Mouse (Mus musculus): ENCODE results near the gene Pdcd2.
"Not testable (repeated sequence)": the region's sequence is repeated elsewhere in the genome, so short reads cannot be mapped to it uniquely, and the experiment has no call there.

Pdcd2 gene

GRCm38 (mm10) chr17:15526986-15527810, at the start of gene Pdcd2:
TSS of gene Pdcd2 (minus strand) at chr17:15527301.
- peak; percentile 97 for ATAC-seq (ENCODE audit: low TSS enrichment)

- no peak for ATAC-seq (ENCODE audit: low TSS enrichment)
These were observed 48.0 kb upstream of the Pdcd2 start for GRCm38 (mm10) chr17:15575056-15575455.

- ATAC-seq (ENCODE audit: low TSS enrichment) = no peak
These were observed 39.8 kb upstream of the Pdcd2 start for GRCm38 (mm10) chr17:15566908-15567307.

GRCm38 (mm10) chr17:15564928-15565300, 37.8 kb upstream of the Pdcd2 start:
- no peak for ATAC-seq (ENCODE audit: low TSS enrichment)

GRCm38 (mm10) chr17:15564014-15564927, 37.2 kb upstream of the Pdcd2 start, which contains the start of gene Prdm9:
TSS of gene Prdm9 (minus strand) at chr17:15564354.
- peak; percentile 100 for ATAC-seq (ENCODE audit: low TSS enrichment)

- ATAC-seq (ENCODE audit: low TSS enrichment) = no peak
These were observed 32.8 kb upstream of the Pdcd2 start for GRCm38 (mm10) chr17:15559946-15560345.

- no peak for ATAC-seq (ENCODE audit: low TSS enrichment)
These were observed 22.6 kb upstream of the Pdcd2 start for GRCm38 (mm10) chr17:15549713-15550112.

GRCm38 (mm10) chr17:15546440-15546839, 19.3 kb upstream of the Pdcd2 start:
- ATAC-seq (ENCODE audit: low TSS enrichment) = no peak

- ATAC-seq (ENCODE audit: low TSS enrichment) = not testable (repeated sequence)
These were observed 16.8 kb upstream of the Pdcd2 start for GRCm38 (mm10) chr17:15543868-15544267.

GRCm38 (mm10) chr17:15540309-15540708, 13.2 kb upstream of the Pdcd2 start:
- no peak for ATAC-seq (ENCODE audit: low TSS enrichment)

- ATAC-seq (ENCODE audit: low TSS enrichment) = no peak
These were observed 9.4 kb upstream of the Pdcd2 start for GRCm38 (mm10) chr17:15536457-15536904.

GRCm38 (mm10) chr17:15535943-15536342, 8.8 kb upstream of the Pdcd2 start:
- no peak for ATAC-seq (ENCODE audit: low TSS enrichment)

- peak; percentile 88 for ATAC-seq (ENCODE audit: low TSS enrichment)
These were observed 8.2 kb upstream of the Pdcd2 start for GRCm38 (mm10) chr17:15535162-15535800.

- ATAC-seq (ENCODE audit: low TSS enrichment) = peak; percentile 52; the same call in 1 of the 2 replicates
These were observed 3.0 kb upstream of the Pdcd2 start for GRCm38 (mm10) chr17:15530141-15530540.

- no peak for ATAC-seq (ENCODE audit: low TSS enrichment)
These were observed 1.8 kb upstream of the Pdcd2 start for GRCm38 (mm10) chr17:15528887-15529286.

- ATAC-seq (ENCODE audit: low TSS enrichment) = no peak
These were observed 673 bp upstream of the Pdcd2 start for GRCm38 (mm10) chr17:15527811-15528136.

GRCm38 (mm10) chr17:15526304-15526703, 797 bp downstream of the Pdcd2 start:
- no peak for ATAC-seq (ENCODE audit: low TSS enrichment)

- no peak for ATAC-seq (ENCODE audit: low TSS enrichment)
These were observed 8.3 kb downstream of the Pdcd2 start for GRCm38 (mm10) chr17:15518766-15519165.

- no peak for ATAC-seq (ENCODE audit: low TSS enrichment)
These were observed 8.9 kb downstream of the Pdcd2 start for GRCm38 (mm10) chr17:15518186-15518585.

GRCm38 (mm10) chr17:15517776-15518175, 9.3 kb downstream of the Pdcd2 start:
- no peak for ATAC-seq (ENCODE audit: low TSS enrichment)

- ATAC-seq (ENCODE audit: low TSS enrichment) = no peak
These were observed 16.4 kb downstream of the Pdcd2 start for GRCm38 (mm10) chr17:15510694-15511093.

Data from frontal cortex, adult (tissue).